Mouse (Mus musculus) liver, adult 2 months (tissue): ENCODE results near the gene Gm42906. TPM values are rescaled to one million over a fixed set of nuclear protein-coding genes. Genes with fewer than 3 reads are reported as not detected.

Experiments used
- DNase-seq: peaks from one replicate; pipeline ENCODE4 v3.0.0-alpha.2; 2011; ENCODE audit warnings: low read depth, low spot score; ENCODE audit errors: extremely low read depth
- H3K27ac ChIP-seq: fragments of 200-500 bp; replicated peaks from 2 replicates; pipeline ENCODE4 v1.5.1; 2012; ENCODE audit warnings: low read depth, mild to moderate bottlenecking, control low read depth, inconsistent platforms, low read length; ENCODE audit not compliant: insufficient read depth
- H3K27me3 ChIP-seq: fragments of 200-500 bp; 2 replicates; pipeline ENCODE4 v1.6.1; 2012; ENCODE audit warnings: mild to moderate bottlenecking, moderate library complexity, low read length, inconsistent platforms; ENCODE audit not compliant: control insufficient read depth, insufficient read depth
- H3K36me3 ChIP-seq: fragments of 200-500 bp; 2 replicates; pipeline ENCODE4 v1.6.1; 2012; ENCODE audit warnings: low read length, inconsistent platforms; ENCODE audit not compliant: control insufficient read depth, insufficient read depth
- H3K4me1 ChIP-seq: fragments of 200-500 bp; 2 replicates; pipeline ENCODE4 v1.6.1; 2011; ENCODE audit warnings: low read length; ENCODE audit not compliant: control insufficient read depth, insufficient read depth
- H3K4me3 ChIP-seq: fragments of 200-500 bp; 2 replicates; pipeline ENCODE4 v1.5.1; 2011; ENCODE audit warnings: low read depth, mild to moderate bottlenecking, control low read depth, low read length, moderate library complexity; ENCODE audit not compliant: insufficient read depth
- H3K79me2 ChIP-seq: fragments of 200-500 bp; 2 replicates; pipeline ENCODE4 v1.6.1; 2012; ENCODE audit warnings: inconsistent platforms, mild to moderate bottlenecking, low read length, moderate library complexity; ENCODE audit not compliant: control insufficient read depth, insufficient read depth
- H3K9ac ChIP-seq: fragments of 200-500 bp; 2 replicates; pipeline ENCODE4 v1.6.1; 2012; ENCODE audit warnings: low read depth, mild to moderate bottlenecking, control low read depth, inconsistent platforms, low read length
- CTCF ChIP-seq: fragments of 200-500 bp; IDR thresholded peaks from 2 replicates; pipeline ENCODE4 v1.5.1; 2011; ENCODE audit warnings: low read depth, low read length, control low read depth
- POLR2A ChIP-seq: fragments of 200-500 bp; IDR thresholded peaks from 2 replicates; pipeline ENCODE4 v1.6.1; 2011; ENCODE audit warnings: low read length, control low read depth; ENCODE audit not compliant: insufficient read depth; ENCODE audit errors: extremely low read depth
- WGBS: fragments of 180-500 bp; shearing (Covaris S2); methylation state at CpG from one replicate; pipeline ENCODE4 v1.1.7; 2018; 5-methylcytosine and 5-hydroxymethylcytosine counted together
- polyA plus RNA-seq: library from polyadenylated mRNA; depleted of rRNA; stranded (reverse); fragments of >200 nt; gene quantifications from 2 replicates; pipeline ENCODE4 v1.2.3, GENCODE M21; 2012
- total RNA-seq: library from RNA; depleted of rRNA; stranded (reverse); fragments of >200 nt; gene quantifications from 2 replicates; pipeline ENCODE4 v1.2.3, GENCODE M21; 2014

Gm42906 gene
- total and polyA plus RNA-seq, 2 experiments: not detected

GRCm38 (mm10) chr5:151175897-151176313, 252.1 kb downstream of the Gm42906 start:
- H3K27ac ChIP-seq: peak overlapping the region; percentile 97

GRCm38 (mm10) chr5:151174485-151175460, 253.2 kb downstream of the Gm42906 start:
- Histone ChIP-seq H3K4me3 (peak overlapping the region; percentile 14; the same call in 1 of the 2 replicates), H3K9ac (peak overlapping the region; percentile 58), H3K27me3 (no peaks in the 10 kb centered on the region), H3K4me1 (peaks cover 63% of the 10 kb centered on the region), H3K27ac (peak overlapping the region; percentile 97), H3K36me3 (no peaks in the 10 kb centered on the region), H3K79me2 (peaks cover 24% of the 10 kb centered on the region)
- no peak for TF ChIP-seq POLR2A
- no peak for TF ChIP-seq CTCF
- DNase-seq: peak; percentile 92
- WGBS: 23% methylated on average over 7 of the region's 7 CpGs

More at GRCm38 (mm10) chr5:151175897-151176313, 252.1 kb downstream of the Gm42906 start:
- Histone ChIP-seq H3K9ac (peak overlapping the region; percentile 38), H3K27me3 (no peaks in the 10 kb centered on the region), H3K4me1 (peaks cover 57% of the 10 kb centered on the region), H3K36me3 (no peaks in the 10 kb centered on the region), H3K79me2 (peaks cover 32% of the 10 kb centered on the region), H3K4me3 (no peak overlapping the region)
- peak; percentile 95 for DNase-seq
- TF ChIP-seq POLR2A (no peak), CTCF (no peak)
- 12% methylated on average over 4 of the region's 4 CpGs for WGBS

- Histone ChIP-seq H3K27me3 (no peaks in the 10 kb centered on the region), H3K36me3 (no peaks in the 10 kb centered on the region), H3K79me2 (peaks cover 27% of the 10 kb centered on the region), H3K4me1 (peaks cover 67% of the 10 kb centered on the region), H3K9ac (peak overlapping the region; percentile 66), H3K27ac (peak overlapping the region; percentile 97), H3K4me3 (0 out of 2 replicates have a peak overlapping the region, but pooled peaks have one; percentile 14)
- DNase-seq: no peak
- TF ChIP-seq POLR2A (no peak), CTCF (no peak)
- 91% methylated on average over 1 of the region's 1 CpGs for WGBS
Measured at GRCm38 (mm10) chr5:151173774-151174173, 254.2 kb downstream of the Gm42906 start.

- H3K4me3 ChIP-seq: no peak overlapping the region
- no peak overlapping the region for H3K9ac ChIP-seq
- H3K36me3 ChIP-seq: no peaks in the 10 kb centered on the region
- H3K27ac ChIP-seq: peak overlapping the region; percentile 83
- DNase-seq: peak; percentile 93
- peaks cover 35% of the 10 kb centered on the region; the same call in 1 of the 2 replicates for H3K79me2 ChIP-seq
- peaks cover 60% of the 10 kb centered on the region for H3K4me1 ChIP-seq
- WGBS: 31% methylated on average over 3 of the region's 3 CpGs
- no peaks in the 10 kb centered on the region for H3K27me3 ChIP-seq
- TF ChIP-seq CTCF (no peak), POLR2A (no peak)
Measured at GRCm38 (mm10) chr5:151170168-151170750, 257.7 kb downstream of the Gm42906 start.

- no peak for DNase-seq
- Histone ChIP-seq H3K27ac (peak overlapping the region; percentile 17), H3K79me2 (peaks cover 38% of the 10 kb centered on the region; the same call in 1 of the 2 replicates), H3K9ac (no peak overlapping the region), H3K36me3 (no peaks in the 10 kb centered on the region), H3K27me3 (no peaks in the 10 kb centered on the region), H3K4me3 (no peak overlapping the region), H3K4me1 (peaks cover 50% of the 10 kb centered on the region)
- WGBS: 41% methylated on average over 3 of the region's 3 CpGs
- no peak for TF ChIP-seq POLR2A
Measured at GRCm38 (mm10) chr5:151168191-151168590, 259.8 kb downstream of the Gm42906 start.
